Mouse (Mus musculus) thymus, adult 2 months (tissue): ENCODE data around the gene Syne1. TPM values are rescaled to one million over a fixed set of nuclear protein-coding genes. Genes with fewer than 3 reads are reported as not detected.

ENCODE experiments used
- DNase-seq: peaks from one replicate; pipeline ENCODE4 v3.0.0; 2021
- H3K27ac ChIP-seq: fragments of 200-500 bp; 2 replicates; pipeline ENCODE4 v1.5.1; 2012; ENCODE audit warnings: low read length, control low read depth; ENCODE audit not compliant: control insufficient read depth, insufficient read depth
- H3K27me3 ChIP-seq: fragments of 200-500 bp; 2 replicates; pipeline ENCODE4 v1.6.1; 2012; ENCODE audit warnings: mild to moderate bottlenecking, low read length, moderate library complexity, mixed read lengths; ENCODE audit not compliant: control insufficient read depth, insufficient read depth
- H3K36me3 ChIP-seq: fragments of 200-500 bp; 2 replicates; pipeline ENCODE4 v1.6.1; 2012; ENCODE audit warnings: mild to moderate bottlenecking, low read length, moderate library complexity; ENCODE audit not compliant: control insufficient read depth, insufficient read depth
- H3K4me1 ChIP-seq: fragments of 200-500 bp; replicated peaks from 2 replicates; pipeline ENCODE4 v1.6.1; 2012; ENCODE audit warnings: low read length; ENCODE audit not compliant: control insufficient read depth, insufficient read depth
- H3K4me3 ChIP-seq: fragments of 200-500 bp; 2 replicates; pipeline ENCODE4 v1.5.1; 2012; ENCODE audit warnings: mild to moderate bottlenecking, low read length, control low read depth, moderate library complexity; ENCODE audit not compliant: control insufficient read depth, insufficient read depth
- CTCF ChIP-seq: fragments of 200-500 bp; IDR thresholded peaks from 2 replicates; pipeline ENCODE4 v1.5.1; 2012; ENCODE audit warnings: mild to moderate bottlenecking, control low read depth, low read length, moderate library complexity, borderline replicate concordance; ENCODE audit not compliant: control insufficient read depth, poor library complexity, insufficient read depth; ENCODE audit errors: extremely low read depth
- POLR2A ChIP-seq: fragments of 200-500 bp; IDR thresholded peaks from 2 replicates; pipeline ENCODE4 v1.6.1; 2012; ENCODE audit warnings: mild to moderate bottlenecking, low read length, control low read depth, moderate library complexity; ENCODE audit not compliant: control insufficient read depth, poor library complexity, insufficient read depth; ENCODE audit errors: extremely low read depth
- WGBS: fragments of 180-500 bp; shearing (Covaris S2); methylation state at CpG from one replicate; pipeline ENCODE4 v1.1.7; 2018; 5-methylcytosine and 5-hydroxymethylcytosine counted together
- polyA plus RNA-seq: library from polyadenylated mRNA; depleted of rRNA; stranded (reverse); fragments of >200 nt; gene quantifications from 2 replicates; pipeline ENCODE4 v1.2.3, GENCODE M21; 2012; rRNA removed

Syne1 gene
- polyA plus RNA-seq, 1 experiment = 33.5 TPM

DNA sequence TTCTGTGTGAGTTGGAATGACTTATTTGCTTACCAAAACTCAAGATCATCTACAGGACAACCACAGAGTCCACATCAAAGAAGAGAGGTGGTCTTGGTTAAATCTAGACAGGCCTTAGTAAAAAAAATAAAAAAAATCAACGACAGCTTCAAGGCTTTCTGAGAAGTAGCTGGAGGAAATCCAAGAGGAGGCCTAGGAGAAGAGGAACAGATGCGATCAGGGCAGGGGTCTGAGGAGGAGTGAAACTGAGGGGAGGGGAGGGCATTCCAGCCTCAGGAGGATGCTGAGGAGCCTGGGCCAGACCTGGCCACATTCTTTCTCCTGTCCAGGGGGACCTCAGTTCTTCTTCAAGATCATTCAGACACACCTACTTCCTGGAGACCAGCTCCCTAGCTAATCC lies 579.3 kb downstream of the Syne1 start:
- WGBS = 25% methylated on average over 2 of the region's 2 CpGs
- H3K4me3 ChIP-seq = no peak overlapping the region
- no peaks in the 10 kb centered on the region for H3K36me3 ChIP-seq
- TF ChIP-seq CTCF (no peak), POLR2A (no peak)
- H3K27ac ChIP-seq = no peak overlapping the region
- H3K4me1 ChIP-seq = no peaks in the 10 kb centered on the region
- no peaks in the 10 kb centered on the region for H3K27me3 ChIP-seq
- DNase-seq = no peak

DNA sequence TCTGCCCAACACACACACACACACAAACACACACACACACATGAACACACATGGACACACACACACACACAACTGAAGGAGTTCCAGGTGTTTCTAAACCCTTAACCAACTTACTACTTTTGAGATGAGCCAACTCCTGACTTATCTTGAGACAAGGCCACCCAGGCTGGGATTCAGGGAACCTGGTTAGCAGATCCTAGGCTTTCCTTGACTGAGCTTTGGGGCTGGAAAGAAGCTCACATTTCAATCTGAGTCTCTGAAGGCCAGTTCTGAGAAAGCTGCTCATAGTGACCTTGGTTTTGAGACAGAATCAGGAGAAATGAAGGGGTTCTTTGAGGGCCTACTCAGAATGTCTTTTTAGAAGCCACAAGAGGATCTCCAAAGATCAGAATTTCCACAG lies 579.7 kb downstream of the Syne1 start:
- TF ChIP-seq CTCF (no peak), POLR2A (no peak)
- Histone ChIP-seq H3K27me3 (no peaks in the 10 kb centered on the region), H3K4me3 (no peak overlapping the region), H3K4me1 (no peaks in the 10 kb centered on the region), H3K36me3 (no peaks in the 10 kb centered on the region), H3K27ac (no peak overlapping the region)
- no peak for DNase-seq

DNA sequence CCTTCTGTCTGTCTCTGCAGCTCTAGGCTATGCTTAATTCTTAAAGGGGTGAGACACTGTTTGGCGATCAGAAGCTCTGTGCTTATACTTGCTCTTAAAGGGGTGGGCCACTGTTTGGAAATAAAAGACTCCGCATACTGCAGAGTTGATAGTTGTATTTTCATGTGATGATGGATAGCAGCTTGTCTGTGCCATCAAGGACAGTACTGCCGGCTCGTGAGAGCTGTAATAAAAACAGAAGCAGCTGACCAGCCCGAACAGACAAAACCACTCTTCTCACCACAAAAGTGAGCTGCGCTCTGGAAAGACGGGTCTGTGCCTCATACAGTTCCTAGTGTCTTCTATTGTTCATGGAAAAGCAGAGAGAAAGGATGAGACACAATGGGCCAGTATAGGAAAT lies 580.1 kb downstream of the Syne1 start:
- DNase-seq = no peak
- no peak for TF ChIP-seq POLR2A
- no peak for TF ChIP-seq CTCF
- Histone ChIP-seq H3K27me3 (no peaks in the 10 kb centered on the region), H3K4me3 (no peak overlapping the region), H3K36me3 (no peaks in the 10 kb centered on the region), H3K27ac (no peak overlapping the region), H3K4me1 (no peaks in the 10 kb centered on the region)
- WGBS = 70% methylated on average over 7 of the region's 7 CpGs

Other genes starting within 250 kb of the Syne1 start
- gene Myct1, start 42.3 kb upstream of the Syne1 start, polyA plus RNA-seq = 0.85 and 1.3 TPM in 2 replicates
- 0.05 and 0.19 TPM in 2 replicates for gene Vip, start 87.7 kb upstream of the Syne1 start, polyA plus RNA-seq